Mouse (Mus musculus) E14TG2a.4 (cell line): ENCODE measurements around the gene Syt7.

ENCODE experiments used
- CTCF ChIP-seq: conservative IDR thresholded peaks from 2 replicates; pipeline ENCODE4 v1.5.1; 2014; ENCODE audit warnings: low read length
- POU5F1 ChIP-seq: IDR thresholded peaks from 2 replicates; pipeline ENCODE4 v1.6.1; 2014; ENCODE audit warnings: low read length, borderline replicate concordance

- TF ChIP-seq CTCF: no peak
- TF ChIP-seq POU5F1: no peak
These were observed 35.9 kb downstream of the Syt7 start for GRCm38 (mm10) chr19:10424751-10425150.
